Mouse (Mus musculus) brain, adult 2 months (tissue): ENCODE measurements around the gene Fam120a.

ENCODE experiments used
- DNase-seq: peaks from one replicate; pipeline ENCODE4 v3.0.0; 2011; ENCODE audit warnings: low read depth, low spot score

Gene Fam120a

GRCm38 (mm10) chr13:48913141-48913540 lies 54.7 kb downstream of the Fam120a start:
- no peak for DNase-seq

- peak; percentile 23 for DNase-seq
These were observed 56.4 kb downstream of the Fam120a start for GRCm38 (mm10) chr13:48911426-48911825.

DNA sequence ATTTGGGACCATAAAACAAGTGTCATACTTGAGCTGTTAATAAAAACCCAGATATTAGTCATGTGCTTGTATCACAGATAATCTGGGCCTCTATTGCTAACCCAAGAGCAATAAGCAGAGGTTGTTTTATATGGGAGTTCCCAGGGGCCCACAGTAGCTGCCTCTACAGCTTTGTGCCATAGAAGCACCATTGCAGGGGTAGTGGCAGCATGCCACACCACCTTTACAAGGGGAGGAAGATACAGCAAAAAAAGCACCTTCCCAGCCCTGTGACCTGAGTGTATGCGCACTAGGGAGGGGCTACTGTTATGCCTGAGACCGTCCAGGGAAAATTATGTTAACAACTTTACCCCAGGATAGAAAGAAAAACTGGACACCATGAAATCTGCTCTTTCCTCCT lies 62.4 kb downstream of the Fam120a start:
- no peak for DNase-seq

DNA sequence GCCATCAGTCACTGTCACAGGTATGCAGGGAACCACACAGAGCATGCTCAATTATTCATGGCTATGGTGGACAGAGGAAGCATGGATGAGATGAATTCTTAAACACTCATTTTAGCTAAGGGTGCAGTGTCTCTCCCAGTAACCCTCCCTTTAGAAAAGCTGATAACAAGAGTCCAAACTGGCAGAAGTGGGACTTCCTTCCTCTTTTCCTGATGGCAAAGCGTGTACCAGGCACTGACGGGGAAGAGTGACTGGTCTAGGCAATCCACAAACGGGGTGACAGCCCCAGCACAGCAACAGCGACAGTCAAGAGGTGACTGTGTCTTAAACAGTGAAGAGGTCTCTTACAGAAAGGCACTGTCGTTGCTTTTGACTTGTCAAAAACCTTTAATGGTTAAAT lies 72.4 kb downstream of the Fam120a start:
- DNase-seq = no peak

DNA sequence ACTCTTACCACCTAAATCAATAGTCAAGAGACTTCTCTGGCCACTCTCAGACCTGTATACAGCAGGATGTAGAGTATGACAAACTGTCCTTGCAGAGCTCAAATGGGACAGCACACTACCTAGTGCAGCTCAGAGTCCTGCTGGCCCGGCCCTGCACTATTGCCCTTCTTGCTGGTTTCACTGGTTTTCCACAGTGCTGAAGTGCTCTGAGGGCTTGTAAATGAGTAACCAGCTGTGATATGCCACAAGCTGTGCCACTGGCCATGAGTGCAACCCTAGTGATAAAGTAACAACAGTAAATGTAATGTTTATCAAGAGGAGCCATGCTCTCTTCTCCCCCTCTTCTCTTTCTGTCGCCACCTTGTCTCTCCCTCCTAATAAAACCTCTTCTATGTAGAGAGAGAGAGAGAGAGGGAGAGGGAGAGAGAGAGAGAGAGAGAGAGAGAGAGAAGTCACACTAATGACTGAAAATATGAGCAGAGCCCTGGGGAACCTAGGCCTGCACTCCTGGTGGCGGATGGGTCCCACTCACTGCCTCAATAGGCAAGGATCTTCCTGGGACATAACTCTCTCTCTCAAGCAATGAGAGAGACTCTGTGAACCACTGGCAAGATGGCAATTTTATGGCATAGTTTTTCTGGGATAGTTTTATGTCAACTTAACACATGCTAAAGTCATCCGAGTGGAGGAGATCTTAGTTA lies 77.4 kb downstream of the Fam120a start:
- no peak for DNase-seq

GRCm38 (mm10) chr13:48878534-48878933 lies 89.3 kb downstream of the Fam120a start:
- DNase-seq = peak; percentile 100

DNA sequence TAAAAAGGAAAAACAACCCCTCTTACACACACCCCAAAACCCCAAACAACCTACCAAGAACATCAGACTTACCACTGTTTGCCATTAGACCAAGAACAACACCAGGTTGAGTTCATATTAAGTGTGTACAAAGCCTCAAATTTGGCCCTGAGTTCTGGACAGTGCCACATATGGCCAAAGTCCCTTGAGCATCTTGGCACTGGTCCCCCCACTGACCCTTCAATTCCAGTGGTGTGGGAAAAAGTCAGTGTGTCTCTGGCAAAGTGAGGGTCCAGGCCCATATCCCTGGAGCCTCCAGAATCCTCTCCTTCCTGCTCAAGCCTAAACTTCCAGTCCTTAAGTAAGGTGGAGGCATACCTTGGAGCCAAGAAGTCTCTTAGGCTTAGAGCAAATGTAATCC lies 90.0 kb downstream of the Fam120a start:
- no peak for DNase-seq

- DNase-seq = peak; percentile 67
These were observed 95.1 kb downstream of the Fam120a start for GRCm38 (mm10) chr13:48872726-48873125.

- DNase-seq = peak; percentile 50
These were observed 95.8 kb downstream of the Fam120a start for GRCm38 (mm10) chr13:48871887-48872606.

GRCm38 (mm10) chr13:48870771-48871731 lies 96.8 kb downstream of the Fam120a start, which contains the start of gene Phf2:
Phf2 (minus strand) TSS chr13:48871119.
- DNase-seq = no peak

- peak; percentile 35 for DNase-seq
These were observed 97.7 kb downstream of the Fam120a start for GRCm38 (mm10) chr13:48869950-48870770.

GRCm38 (mm10) chr13:48869600-48869949 lies 98.2 kb downstream of the Fam120a start:
- no peak for DNase-seq

GRCm38 (mm10) chr13:48869088-48869487 lies 98.7 kb downstream of the Fam120a start:
- peak; percentile 44 for DNase-seq

DNA sequence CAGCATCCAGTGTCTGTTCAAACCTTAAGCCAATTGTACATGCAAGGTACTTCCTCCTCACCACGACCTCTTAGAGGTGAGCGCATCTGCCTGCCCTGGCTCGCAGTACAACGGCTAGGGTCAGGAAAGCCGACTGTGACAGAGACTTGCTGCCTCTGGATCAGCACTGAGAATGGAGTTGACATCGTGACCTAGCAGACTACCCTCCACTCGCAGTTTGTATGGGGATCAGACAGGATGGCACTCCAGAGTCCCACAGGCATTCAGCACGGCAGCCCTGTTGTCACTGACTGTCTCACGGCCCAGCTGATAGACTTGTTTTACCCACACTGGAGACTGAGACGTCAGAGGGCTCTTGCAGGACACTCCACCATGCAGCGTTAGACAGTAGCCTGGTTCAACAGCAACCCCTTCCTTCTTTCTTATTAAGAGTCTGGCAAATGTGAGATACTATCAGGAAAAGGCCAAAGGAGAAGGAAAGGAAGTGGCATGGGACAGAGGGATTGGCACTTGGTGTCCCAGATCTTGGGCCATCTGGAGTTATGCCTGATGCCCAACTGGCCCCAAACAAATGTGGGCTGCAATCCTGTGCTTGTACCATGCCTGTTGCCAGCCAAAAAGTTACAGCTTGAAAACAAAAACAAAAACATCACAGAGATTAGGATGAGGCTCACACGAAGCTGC lies 103.0 kb downstream of the Fam120a start:
- peak; percentile 79 for DNase-seq

- no peak for DNase-seq
These were observed 104.3 kb downstream of the Fam120a start for GRCm38 (mm10) chr13:48863556-48863955.

GRCm38 (mm10) chr13:48861913-48862312 lies 105.9 kb downstream of the Fam120a start:
- DNase-seq = no peak

- DNase-seq = no peak
These were observed 109.0 kb downstream of the Fam120a start for GRCm38 (mm10) chr13:48858779-48859178.

- no peak for DNase-seq
These were observed 109.8 kb downstream of the Fam120a start for GRCm38 (mm10) chr13:48858054-48858453.

DNA sequence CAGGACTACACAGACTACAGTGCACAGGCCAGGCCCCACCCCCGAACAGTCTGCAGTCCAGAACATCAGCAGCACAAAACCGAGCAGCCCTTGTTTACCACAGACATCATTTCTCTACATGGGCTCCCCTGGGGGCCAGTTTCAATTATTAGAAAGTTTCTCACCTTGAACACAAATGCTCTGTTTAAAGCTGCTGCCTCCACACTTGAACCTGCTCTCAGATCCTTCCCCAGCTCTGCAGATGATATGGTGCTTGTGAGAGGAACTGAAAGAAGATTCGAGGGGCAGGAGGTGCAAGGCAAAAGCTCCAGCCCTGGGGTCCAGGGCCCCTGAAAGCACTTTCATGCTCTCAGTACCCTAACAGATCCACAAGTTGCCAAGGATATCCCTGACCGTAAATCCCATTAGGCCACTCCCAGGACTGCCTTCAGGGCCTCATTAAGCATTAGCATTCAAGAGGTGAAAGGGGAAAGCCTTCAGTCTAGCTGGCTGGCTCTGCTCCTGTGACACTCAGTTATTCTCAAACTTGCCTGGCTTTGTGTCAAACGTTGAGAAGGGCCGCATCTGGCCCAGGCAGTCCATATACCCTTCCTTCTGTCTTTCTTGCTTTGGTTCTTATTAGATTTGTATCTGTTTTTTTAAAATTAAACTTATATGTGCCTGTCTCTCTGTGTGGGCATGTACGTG lies 110.4 kb downstream of the Fam120a start:
- no peak for DNase-seq

GRCm38 (mm10) chr13:48853947-48854346 lies 113.9 kb downstream of the Fam120a start:
- DNase-seq = peak; percentile 31
